Mouse (Mus musculus) heart, embryonic 11.5 days (tissue): ENCODE results near the gene Gcnt1. TPM values are rescaled to one million over a fixed set of nuclear protein-coding genes. Genes with fewer than 3 reads are reported as not detected.

Source experiments
- ATAC-seq: fragments of 200-750 bp; cut with Nextera tagmentation; replicated peaks from 2 replicates; pipeline ENCODE4 v1.8.0; 2017; ENCODE audit warnings: moderate library complexity; ENCODE audit not compliant: insufficient number of reproducible peaks, low FRiP score, low TSS enrichment
- H3K27ac ChIP-seq: fragments of 300-500 bp; sonication (generic); 2 replicates; pipeline ENCODE4 v1.5.1; 2014; ENCODE audit warnings: mild to moderate bottlenecking, low read depth, low read length
- H3K27me3 ChIP-seq: fragments of 300-500 bp; sonication (generic); 2 replicates; pipeline ENCODE4 v1.6.1; 2014; ENCODE audit warnings: mild to moderate bottlenecking, low read length, mixed read lengths; ENCODE audit not compliant: control insufficient read depth, insufficient read depth
- H3K36me3 ChIP-seq: fragments of 300-500 bp; sonication (generic); 2 replicates; pipeline ENCODE4 v1.6.1; 2014; ENCODE audit warnings: mild to moderate bottlenecking, low read length, moderate library complexity, mixed read lengths; ENCODE audit not compliant: control insufficient read depth, insufficient read depth
- H3K4me1 ChIP-seq: fragments of 300-500 bp; sonication (generic); 2 replicates; pipeline ENCODE4 v1.6.1; 2014; ENCODE audit warnings: low read length; ENCODE audit not compliant: control insufficient read depth, insufficient read depth
- H3K4me2 ChIP-seq: fragments of 300-500 bp; sonication (generic); 2 replicates; pipeline ENCODE4 v1.6.1; 2014; ENCODE audit warnings: mild to moderate bottlenecking, moderate library complexity
- H3K4me3 ChIP-seq: fragments of 300-500 bp; sonication (generic); 2 replicates; pipeline ENCODE4 v1.5.1; 2014; ENCODE audit warnings: low read depth, low read length
- H3K9ac ChIP-seq: fragments of 300-500 bp; sonication (generic); 2 replicates; pipeline ENCODE4 v1.6.1; 2014; ENCODE audit warnings: mild to moderate bottlenecking, low read depth, low read length, moderate library complexity
- H3K9me3 ChIP-seq: fragments of 300-500 bp; sonication (generic); replicated peaks from 2 replicates; pipeline ENCODE4 v1.6.1; 2016; ENCODE audit warnings: low read length; ENCODE audit not compliant: control insufficient read depth
- WGBS: fragments of 180-500 bp; shearing (Covaris S2); extraction: QIAGEN DNeasy Blood & Tissue Kit; methylation state at CpG from one replicate; pipeline ENCODE4 v1.1.7; 2014; ENCODE audit not compliant: insufficient replicate concordance; 5-methylcytosine and 5-hydroxymethylcytosine counted together
- polyA plus RNA-seq: library from polyadenylated mRNA; unstranded; fragments of >200 nt; fragmentation: Nextera tagmentation; extraction: Ambion mirVana; gene quantifications from 2 replicates; pipeline ENCODE4 v1.2.1, GENCODE M21; 2014

Gene Gcnt1
- polyA plus RNA-seq, 1 experiment from 2014 or later = 11.2 TPM

- ATAC-seq = no peak
- Histone ChIP-seq H3K27me3 (0 out of 2 replicates have a peak, but pooled peaks cover 2% of the 10 kb centered on the region), H3K9ac (no peak overlapping the region), H3K36me3 (no peaks in the 10 kb centered on the region), H3K4me2 (no peak overlapping the region), H3K4me3 (no peak overlapping the region), H3K9me3 (no peaks in the 10 kb centered on the region), H3K27ac (no peak overlapping the region), H3K4me1 (peaks cover 5% of the 10 kb centered on the region; the same call in 1 of the 2 replicates)
- WGBS = 74% methylated on average over 14 of the region's 14 CpGs
Measured at GRCm38 (mm10) chr19:17359315-17359890, 13.2 kb downstream of the Gcnt1 start.

GRCm38 (mm10) chr19:17357391-17357790 is 15.3 kb downstream of the Gcnt1 start:
- ATAC-seq = no peak
- no peaks in the 10 kb centered on the region for H3K9me3 ChIP-seq
- 62% methylated on average over 3 of the region's 3 CpGs for WGBS

GRCm38 (mm10) chr19:17356932-17357331 is 15.7 kb downstream of the Gcnt1 start:
- Histone ChIP-seq H3K27ac (no peak overlapping the region), H3K9ac (no peak overlapping the region), H3K27me3 (0 out of 2 replicates have a peak, but pooled peaks cover 2% of the 10 kb centered on the region), H3K36me3 (no peaks in the 10 kb centered on the region), H3K4me1 (peaks cover 8% of the 10 kb centered on the region; the same call in 1 of the 2 replicates), H3K4me2 (peak overlapping the region; percentile 84), H3K4me3 (peak overlapping the region; percentile 73; the same call in 1 of the 2 replicates), H3K9me3 (no peaks in the 10 kb centered on the region)
- ATAC-seq = no peak
- 60% methylated on average over 6 of the region's 6 CpGs for whole genome bisulfite sequencing

More at GRCm38 (mm10) chr19:17357391-17357790, 15.3 kb downstream of the Gcnt1 start:
- no peak overlapping the region for H3K4me2 ChIP-seq
- no peak overlapping the region for H3K4me3 ChIP-seq
- H3K27me3 ChIP-seq = 0 out of 2 replicates have a peak, but pooled peaks cover 2% of the 10 kb centered on the region
- no peaks in the 10 kb centered on the region for H3K36me3 ChIP-seq
- H3K27ac ChIP-seq = no peak overlapping the region
- peaks cover 8% of the 10 kb centered on the region; the same call in 1 of the 2 replicates for H3K4me1 ChIP-seq
- H3K9ac ChIP-seq = no peak overlapping the region

- Histone ChIP-seq H3K4me1 (peaks cover 10% of the 10 kb centered on the region; the same call in 1 of the 2 replicates), H3K36me3 (no peaks in the 10 kb centered on the region)
Measured at GRCm38 (mm10) chr19:17355950-17356867, 16.4 kb downstream of the Gcnt1 start.

GRCm38 (mm10) chr19:17355361-17355760 is 17.3 kb downstream of the Gcnt1 start:
- peak overlapping the region; percentile 73 for H3K9ac ChIP-seq
- H3K9me3 ChIP-seq = no peaks in the 10 kb centered on the region
- no peak for ATAC-seq
- peak overlapping the region; percentile 84 for H3K4me2 ChIP-seq
- 0 out of 2 replicates have a peak, but pooled peaks cover 2% of the 10 kb centered on the region for H3K27me3 ChIP-seq
- 28% methylated on average over 4 of the region's 4 CpGs for WGBS
- no peak overlapping the region for H3K27ac ChIP-seq
- peak overlapping the region; percentile 73 for H3K4me3 ChIP-seq
- peaks cover 14% of the 10 kb centered on the region; the same call in 1 of the 2 replicates for H3K4me1 ChIP-seq
- no peaks in the 10 kb centered on the region for H3K36me3 ChIP-seq

More at GRCm38 (mm10) chr19:17355950-17356867, 16.4 kb downstream of the Gcnt1 start:
- WGBS = 2% methylated on average over 48 of the region's 50 CpGs
- H3K9ac ChIP-seq = peak overlapping the region; percentile 73
- ATAC-seq = peak; percentile 92
- no peak overlapping the region for H3K27ac ChIP-seq
- no peaks in the 10 kb centered on the region for H3K9me3 ChIP-seq
- peak overlapping the region; percentile 73 for H3K4me3 ChIP-seq
- H3K4me2 ChIP-seq = peak overlapping the region; percentile 84
- 0 out of 2 replicates have a peak, but pooled peaks cover 2% of the 10 kb centered on the region for H3K27me3 ChIP-seq

- Histone ChIP-seq H3K9ac (peak overlapping the region; percentile 17; the same call in 1 of the 2 replicates), H3K27me3 (0 out of 2 replicates have a peak, but pooled peaks cover under 1% of the 10 kb centered on the region), H3K4me1 (peaks cover 15% of the 10 kb centered on the region; the same call in 1 of the 2 replicates), H3K27ac (no peak overlapping the region), H3K9me3 (no peaks in the 10 kb centered on the region), H3K4me3 (peak overlapping the region; percentile 73), H3K4me2 (peak overlapping the region; percentile 84), H3K36me3 (no peaks in the 10 kb centered on the region)
- 19% methylated on average over 4 of the region's 4 CpGs for WGBS
- 0 out of 2 replicates have a peak, but pooled peaks have one; percentile 55 for ATAC-seq
Measured at GRCm38 (mm10) chr19:17354797-17355196, 17.8 kb downstream of the Gcnt1 start.

GRCm38 (mm10) chr19:17354362-17354761 is 18.3 kb downstream of the Gcnt1 start:
- WGBS = 61% methylated on average over 4 of the region's 4 CpGs
- ATAC-seq = no peak; the same call in 1 of the 2 replicates
- Histone ChIP-seq H3K9me3 (no peaks in the 10 kb centered on the region), H3K4me1 (peaks cover 17% of the 10 kb centered on the region; the same call in 1 of the 2 replicates), H3K4me3 (peak overlapping the region; percentile 73), H3K27ac (no peak overlapping the region), H3K9ac (no peak overlapping the region), H3K27me3 (no peaks in the 10 kb centered on the region), H3K36me3 (no peaks in the 10 kb centered on the region), H3K4me2 (peak overlapping the region; percentile 84)

- H3K9me3 ChIP-seq = no peaks in the 10 kb centered on the region
- H3K27me3 ChIP-seq = no peaks in the 10 kb centered on the region
- H3K36me3 ChIP-seq = no peaks in the 10 kb centered on the region
- no peak for ATAC-seq
- peak overlapping the region; percentile 84; the same call in 1 of the 2 replicates for H3K4me2 ChIP-seq
- peak overlapping the region; percentile 73; the same call in 1 of the 2 replicates for H3K4me3 ChIP-seq
- H3K27ac ChIP-seq = no peak overlapping the region
- 80% methylated on average over 8 of the region's 8 CpGs for WGBS
- H3K9ac ChIP-seq = no peak overlapping the region
- peaks cover 17% of the 10 kb centered on the region; the same call in 1 of the 2 replicates for H3K4me1 ChIP-seq
Measured at GRCm38 (mm10) chr19:17353727-17354126, 18.9 kb downstream of the Gcnt1 start.
